Mouse (Mus musculus) gastrocnemius, postnatal 25 days (tissue): ENCODE measurements around the gene Krtap26-1. TPM values are rescaled to one million over a fixed set of nuclear protein-coding genes. Genes with fewer than 3 reads are reported as not detected.

Source experiments
- total RNA-seq, 2 experiments: library from RNA; stranded (reverse); gene quantifications; 1 replicate in 1 of 2; 2 replicates in 1 of 2; pipeline ENCODE4 v1.2.3; 2021

Krtap26-1 gene
- total RNA-seq, 2 experiments from 2014 or later: not detected

Other genes with a start within 250 kb of the Krtap26-1 start
- gene Cldn17, start 140.8 kb downstream of the Krtap26-1 start, total RNA-seq: not detected
- not detected for gene Cldn8, start 84.6 kb downstream of the Krtap26-1 start, total RNA-seq
- gene Krtap24-1, start 35.5 kb downstream of the Krtap26-1 start, total RNA-seq: not detected
- gene 2310079G19Rik, start 20.1 kb downstream of the Krtap26-1 start, total RNA-seq: not detected
- gene Krtap27-1, start 23.9 kb upstream of the Krtap26-1 start, total RNA-seq: not detected
- not detected for gene 2310061N02Rik, start 60.2 kb upstream of the Krtap26-1 start, total RNA-seq
- gene Krtap13-1, start 81.1 kb upstream of the Krtap26-1 start, total RNA-seq: not detected
- not detected for gene Krtap13, start 103.8 kb upstream of the Krtap26-1 start, total RNA-seq
- gene 2310034C09Rik, start 111.1 kb upstream of the Krtap26-1 start, total RNA-seq: not detected
- not detected for gene 2310057N15Rik, start 126.4 kb upstream of the Krtap26-1 start, total RNA-seq
- not detected for gene Gm5965, start 130.1 kb upstream of the Krtap26-1 start, total RNA-seq
- not detected for gene Gm20741, start 164.4 kb upstream of the Krtap26-1 start, total RNA-seq
- gene Krtap15, start 172.4 kb upstream of the Krtap26-1 start, total RNA-seq: not detected
- gene Krtap14, start 178.3 kb upstream of the Krtap26-1 start, total RNA-seq: not detected
- gene Krtap19-1, start 221.6 kb upstream of the Krtap26-1 start, total RNA-seq: not detected
- gene Krtap19-2, start 226.5 kb upstream of the Krtap26-1 start, total RNA-seq: not detected
- gene Krtap19-3, start 230.2 kb upstream of the Krtap26-1 start, total RNA-seq: not detected
- gene Krtap19-4, start 237.3 kb upstream of the Krtap26-1 start, total RNA-seq: not detected
- gene Krtap19-5, start 248.7 kb upstream of the Krtap26-1 start, total RNA-seq: not detected